Mouse (Mus musculus) midbrain, embryonic 10.5 days (tissue): Measurements from ENCODE around the gene Traf2. TPM values are rescaled to one million over a fixed set of nuclear protein-coding genes. Genes with fewer than 3 reads are reported as not detected.

Experiments
- DNase-seq: peaks from one replicate; pipeline ENCODE4 v3.0.0-alpha.2; 2017; ENCODE audit warnings: low spot score
- H3K27ac ChIP-seq: fragments of 300-500 bp; sonication (generic); replicated peaks from 2 replicates; pipeline ENCODE4 v1.5.1; 2016; ENCODE audit warnings: mild to moderate bottlenecking
- H3K27me3 ChIP-seq: fragments of 300-500 bp; sonication (generic); 2 replicates; pipeline ENCODE4 v1.6.1; 2016; ENCODE audit warnings: low read depth, mild to moderate bottlenecking; ENCODE audit not compliant: poor library complexity, severe bottlenecking
- H3K36me3 ChIP-seq: fragments of 300-500 bp; sonication (generic); 2 replicates; pipeline ENCODE4 v1.6.1; 2016; ENCODE audit warnings: mild to moderate bottlenecking, moderate library complexity
- H3K4me1 ChIP-seq: fragments of 300-500 bp; sonication (generic); 2 replicates; pipeline ENCODE4 v1.6.1; 2016
- H3K4me3 ChIP-seq: fragments of 300-500 bp; sonication (generic); 2 replicates; pipeline ENCODE4 v1.5.1; 2016; ENCODE audit warnings: mild to moderate bottlenecking, moderate library complexity
- H3K9me3 ChIP-seq: fragments of 300-500 bp; sonication (generic); replicated peaks from 2 replicates; pipeline ENCODE4 v1.6.1; 2016; ENCODE audit warnings: mild to moderate bottlenecking
- WGBS: fragments of 180-500 bp; shearing (Covaris S2); methylation state at CpG from one replicate; pipeline ENCODE4 v1.1.7; 2016; 5-methylcytosine and 5-hydroxymethylcytosine counted together
- polyA plus RNA-seq: library from polyadenylated mRNA; unstranded; fragments of >200 nt; fragmentation: Nextera tagmentation; extraction: Ambion mirVana; gene quantifications from 2 replicates; pipeline ENCODE4 v1.2.1, GENCODE M21; 2016

Gene Traf2
- polyA plus RNA-seq, 1 experiment from 2014 or later: 41.4 TPM

- no peaks in the 10 kb centered on the region for H3K9me3 ChIP-seq
- no peak overlapping the region for H3K4me3 ChIP-seq
- no peaks in the 10 kb centered on the region for H3K27me3 ChIP-seq
- peaks cover 28% of the 10 kb centered on the region for H3K4me1 ChIP-seq
- no peak for DNase-seq
- H3K27ac ChIP-seq: no peak overlapping the region; the same call in 1 of the 2 replicates
- no peaks in the 10 kb centered on the region for H3K36me3 ChIP-seq
- whole genome bisulfite sequencing: 80% methylated on average over 10 of the region's 10 CpGs
Measured at GRCm38 (mm10) chr2:25468962-25469915, 77.5 kb downstream of the Traf2 start.

Other genes starting within 250 kb of the Traf2 start
- gene Grin1, start 227.8 kb downstream of the Traf2 start, polyA plus RNA-seq: 1.5 and 1.8 TPM in 2 replicates
- 55.6 and 62.8 TPM in 2 replicates for gene Man1b1, start 214.6 kb downstream of the Traf2 start, polyA plus RNA-seq
- 16.2 and 20.2 TPM in 2 replicates for gene Dpp7, start 190.6 kb downstream of the Traf2 start, polyA plus RNA-seq
- gene Uap1l1, start 181.3 kb downstream of the Traf2 start, polyA plus RNA-seq: 6.0 and 8.4 TPM in 2 replicates
- gene Sapcd2, start 174.6 kb downstream of the Traf2 start, polyA plus RNA-seq: 73.4 and 86.4 TPM in 2 replicates
- 0.26 TPM in 1 of 2 replicates, not detected in the other for gene Entpd2, start 151.1 kb downstream of the Traf2 start, polyA plus RNA-seq
- gene Npdc1, start 147.6 kb downstream of the Traf2 start, polyA plus RNA-seq: 80.6 and 125 TPM in 2 replicates
- gene Fut7, start 123.7 kb downstream of the Traf2 start, polyA plus RNA-seq: not detected in 2 replicates
- 6.2 and 8.1 TPM in 2 replicates for gene Abca2, start 118.2 kb downstream of the Traf2 start, polyA plus RNA-seq
- 1.1 and 1.9 TPM in 2 replicates for gene Clic3, start 90.1 kb downstream of the Traf2 start, polyA plus RNA-seq
- 17.4 and 26.4 TPM in 2 replicates for gene Paxx, start 85.8 kb downstream of the Traf2 start, polyA plus RNA-seq
- gene Ptgds, start 76.9 kb downstream of the Traf2 start, polyA plus RNA-seq: 0.16 TPM in 1 of 2 replicates, not detected in the other
- not detected in 2 replicates for gene Lcn12, start 53.0 kb downstream of the Traf2 start, polyA plus RNA-seq
- 91.2 and 108 TPM in 2 replicates for gene Fbxw5, start 46.2 kb downstream of the Traf2 start, polyA plus RNA-seq
- 5.2 and 5.6 TPM in 2 replicates for gene C8g, start 45.2 kb downstream of the Traf2 start, polyA plus RNA-seq
- gene Edf1, start 10.9 kb upstream of the Traf2 start, polyA plus RNA-seq: 344 and 364 TPM in 2 replicates
- gene Mamdc4, start 27.9 kb upstream of the Traf2 start, polyA plus RNA-seq: 6.7 and 7.8 TPM in 2 replicates
- 159 and 187 TPM in 2 replicates for gene Phpt1, start 28.3 kb upstream of the Traf2 start, polyA plus RNA-seq
- gene Ajm1, start 34.8 kb upstream of the Traf2 start, polyA plus RNA-seq: 0.05 and 0.27 TPM in 2 replicates
- 71.2 and 75.1 TPM in 2 replicates for gene Rabl6, start 61.6 kb upstream of the Traf2 start, polyA plus RNA-seq
- 0.04 and 0.12 TPM in 2 replicates for gene Ccdc183, start 70.7 kb upstream of the Traf2 start, polyA plus RNA-seq
- gene Tmem141, start 75.1 kb upstream of the Traf2 start, polyA plus RNA-seq: 12.8 and 14.7 TPM in 2 replicates
- gene Fcna, start 81.1 kb upstream of the Traf2 start, polyA plus RNA-seq: 0.36 and 1.4 TPM in 2 replicates
- gene Lcn8, start 106.2 kb upstream of the Traf2 start, polyA plus RNA-seq: not detected in 2 replicates
- gene Lcn5, start 111.0 kb upstream of the Traf2 start, polyA plus RNA-seq: not detected in 2 replicates
- not detected in 2 replicates for gene Lcn6, start 129.8 kb upstream of the Traf2 start, polyA plus RNA-seq
- not detected in 2 replicates for gene Lcn10, start 135.8 kb upstream of the Traf2 start, polyA plus RNA-seq
- not detected in 2 replicates for gene Obp2a, start 153.1 kb upstream of the Traf2 start, polyA plus RNA-seq
- gene Bmyc, start 159.8 kb upstream of the Traf2 start, polyA plus RNA-seq: 70.8 and 77.6 TPM in 2 replicates
- not detected in 2 replicates for gene Obp2b, start 190.1 kb upstream of the Traf2 start, polyA plus RNA-seq
- not detected in 2 replicates for gene Lcn3, start 218.6 kb upstream of the Traf2 start, polyA plus RNA-seq
- gene Lcn11, start 230.1 kb upstream of the Traf2 start, polyA plus RNA-seq: not detected in 2 replicates
- gene Gm13539, start 235.3 kb upstream of the Traf2 start, polyA plus RNA-seq: not detected in 2 replicates